Mouse (Mus musculus) stomach, postnatal 0 days (tissue): ENCODE results near the gene Tspan12.

Source experiments
- CTCF ChIP-seq: IDR thresholded peaks from 2 replicates; pipeline ENCODE4 v1.5.1; 2016; ENCODE audit warnings: antibody characterized with exemption, low read depth, mild to moderate bottlenecking, moderate library complexity
- EP300 ChIP-seq: optimal IDR thresholded peaks from 2 replicates; pipeline ENCODE3; 2016; ENCODE audit warnings: antibody characterized with exemption

DNA sequence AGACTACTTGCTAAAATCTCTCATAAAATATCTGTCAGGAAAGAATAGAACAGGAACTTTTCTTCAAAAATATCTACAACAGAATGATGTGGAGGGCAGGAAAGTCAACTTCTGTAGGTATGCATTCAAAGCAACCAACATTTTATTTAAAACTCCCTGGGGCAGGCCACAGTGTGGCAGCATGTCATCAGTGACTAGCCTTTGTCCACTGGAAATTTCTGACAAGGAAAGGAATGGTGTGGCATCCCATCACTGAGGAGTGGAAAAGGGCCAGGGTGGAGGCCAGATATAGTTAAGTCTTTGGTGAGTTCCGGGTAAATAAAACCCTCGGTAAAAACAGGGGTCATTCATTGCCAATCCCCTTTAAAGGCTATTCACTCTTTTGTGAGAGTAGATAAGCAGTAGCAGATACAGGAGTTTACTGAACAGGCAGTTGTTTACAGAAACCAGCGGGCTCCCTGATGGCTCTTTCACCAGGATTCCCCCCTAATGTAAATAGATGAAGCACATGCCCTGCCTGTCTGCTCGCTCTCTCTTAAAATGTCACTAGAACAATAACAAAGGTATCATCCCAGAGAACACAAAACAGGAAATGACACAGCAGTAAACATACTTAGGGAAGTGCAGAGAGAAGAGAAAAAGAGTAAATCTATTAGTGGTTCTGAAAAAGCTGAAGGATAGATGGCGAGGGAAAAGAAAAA is 34.1 kb downstream of the Tspan12 start:
- TF ChIP-seq CTCF: peak; percentile 61
- TF ChIP-seq EP300: no peak
